Mouse (Mus musculus): ENCODE data around the gene 2900026A02Rik.

The 2900026A02Rik gene

DNA sequence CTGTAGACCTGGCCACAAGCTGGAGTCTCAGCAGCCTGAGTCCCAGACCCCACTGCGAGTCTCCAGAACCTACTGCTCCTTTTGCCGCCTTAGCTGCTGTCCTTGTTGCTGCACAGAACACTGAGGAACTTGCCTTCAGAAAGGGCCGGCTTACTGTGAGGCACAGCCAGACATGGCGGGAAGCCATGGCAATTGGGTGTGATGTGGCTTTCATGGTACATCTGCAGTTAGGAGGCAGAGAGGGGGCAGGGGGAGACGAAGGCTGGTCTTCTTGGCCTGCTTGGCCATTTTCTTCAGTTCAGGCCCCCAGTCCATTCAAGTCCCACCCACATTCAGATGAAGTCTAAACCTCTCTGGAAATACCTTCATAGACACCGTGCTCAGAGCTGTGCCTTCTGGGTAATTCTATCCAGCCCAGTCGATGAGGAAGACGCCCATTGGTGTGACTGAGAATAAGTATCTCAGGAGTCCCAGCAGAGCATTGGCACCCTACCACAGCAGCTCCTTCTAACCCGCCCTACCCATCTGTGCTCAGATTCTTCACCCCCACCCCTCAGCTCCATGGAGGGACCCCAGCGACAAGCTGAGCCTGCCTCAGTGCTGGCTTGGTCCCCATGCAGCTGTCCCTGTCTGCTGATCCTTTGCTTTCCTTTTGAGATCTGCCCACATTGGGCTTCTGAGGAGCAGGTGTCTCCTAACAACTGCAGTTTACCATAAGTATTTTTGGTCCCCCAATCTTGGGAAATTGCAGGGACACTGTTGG, 175.3 kb downstream of the 2900026A02Rik start:
- in situ Hi-C loops (cut with MseI, MboI): loop anchor here in 1 of 2 experiments (25.0 kb wide), 1 partner anchor 583 kb away; no protein-coding TSS in a partner anchor

DNA sequence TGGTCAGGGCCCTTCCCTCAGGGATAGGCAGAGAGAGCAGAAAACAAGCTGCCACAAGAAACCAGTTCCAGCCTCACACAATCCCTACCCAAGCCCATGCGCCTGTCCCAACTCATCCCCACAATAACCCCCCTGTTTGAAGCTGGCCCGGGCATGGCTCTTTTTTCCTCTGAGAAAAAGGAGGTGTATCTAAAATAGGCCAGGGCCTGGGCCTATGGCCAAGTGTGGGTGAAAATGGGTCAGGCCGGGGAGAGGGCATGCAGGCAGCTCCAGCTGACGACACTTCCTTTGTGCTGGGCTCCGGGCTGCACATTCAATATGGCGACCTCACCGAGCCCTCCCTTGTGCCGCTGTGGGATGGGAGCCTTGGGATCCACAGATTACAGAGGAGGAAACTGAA, 177.5 kb downstream of the 2900026A02Rik start:
- in situ Hi-C loops (cut with MseI, MboI): loop anchor here in 1 of 2 experiments (25.0 kb wide), 1 partner anchor 581 kb away; no protein-coding TSS in a partner anchor

DNA sequence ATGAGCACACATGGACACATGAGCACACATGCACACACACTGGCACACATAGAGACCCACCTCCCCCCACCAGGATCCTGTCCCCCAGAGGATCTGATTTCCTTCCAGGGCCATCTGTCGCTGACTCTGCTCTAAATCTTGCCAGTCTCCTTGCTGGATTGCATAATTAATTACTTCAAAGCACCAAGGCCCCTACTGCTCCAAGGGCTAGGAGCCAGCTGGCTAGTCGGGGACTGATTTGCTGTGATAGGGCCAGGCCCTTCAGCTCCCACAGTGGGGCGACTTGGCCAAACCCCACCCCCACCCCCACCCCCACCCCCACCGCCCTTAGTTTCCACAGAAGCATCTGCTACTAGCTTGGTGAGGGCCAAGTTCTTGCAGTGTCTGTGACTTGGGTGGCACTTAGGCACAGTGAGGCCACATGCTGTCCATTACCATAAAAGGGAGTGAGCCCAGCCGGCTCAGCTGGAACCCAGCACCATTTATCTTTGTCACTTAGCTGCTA, 179.4 kb downstream of the 2900026A02Rik start:
- in situ Hi-C loops (cut with MseI, MboI): loop anchor here in 1 of 2 experiments (25.0 kb wide), 1 partner anchor 579 kb away; no protein-coding TSS in a partner anchor

DNA sequence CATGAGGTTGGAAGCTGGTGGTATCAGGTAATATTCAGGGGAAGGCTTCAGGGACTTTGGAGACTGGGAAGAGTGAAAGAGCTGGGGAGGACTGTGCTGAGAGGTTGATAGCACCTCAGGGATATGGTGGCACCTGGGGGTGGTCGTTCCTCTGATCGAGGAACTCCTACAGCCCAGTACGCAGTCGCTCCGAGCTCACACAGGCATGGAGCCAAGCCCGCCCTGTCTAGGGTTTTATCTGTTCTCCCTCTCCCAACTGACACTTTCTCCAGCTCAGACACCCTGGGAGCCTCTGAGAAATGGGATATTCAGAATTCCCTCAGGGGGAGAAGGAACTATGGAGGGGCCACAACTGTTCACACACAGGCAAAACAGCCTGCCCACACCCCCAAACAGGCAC, 180.3 kb downstream of the 2900026A02Rik start:
- in situ Hi-C loops (cut with MseI, MboI): loop anchor here in 1 of 2 experiments (25.0 kb wide), 1 partner anchor 578 kb away; no protein-coding TSS in a partner anchor

DNA sequence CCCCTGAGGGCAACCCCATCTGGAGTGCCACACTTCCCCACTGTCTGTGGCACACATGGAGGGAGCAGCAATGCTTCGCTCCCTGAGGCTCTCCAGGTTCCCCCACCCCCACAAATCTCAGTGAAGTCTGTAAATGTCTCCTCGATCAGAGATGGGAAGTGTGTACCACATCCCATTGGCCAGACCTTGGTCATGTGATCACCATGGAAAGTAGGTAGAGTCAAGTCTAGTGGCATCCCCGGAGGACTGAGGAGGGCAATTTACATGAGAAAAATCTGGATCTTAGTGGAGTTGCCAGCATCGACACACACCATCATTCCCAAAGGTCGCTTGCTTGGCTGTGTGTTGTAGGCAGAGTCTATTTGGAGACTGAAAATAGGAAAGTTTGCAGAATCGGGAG, 182.4 kb downstream of the 2900026A02Rik start:
- in situ Hi-C loops (cut with MseI, MboI): loop anchor here in 1 of 2 experiments (25.0 kb wide), 1 partner anchor 576 kb away; no protein-coding TSS in a partner anchor

Measured in mouse trophoblast stem cell (cell line).